Mouse (Mus musculus) hindbrain, embryonic 16.5 days (tissue): Measurements from ENCODE around the gene Dnajc4. TPM values are rescaled to one million over a fixed set of nuclear protein-coding genes. Genes with fewer than 3 reads are reported as not detected.
"Not testable (repeated sequence)": the region's sequence is repeated elsewhere in the genome, so short reads cannot be mapped to it uniquely, and the experiment has no call there.

Experiments
- ATAC-seq: fragments of 200-750 bp; cut with Nextera tagmentation; 2 replicates; pipeline ENCODE4 v1.8.0; 2017; ENCODE audit warnings: moderate TSS enrichment, moderate library complexity
- H3K27ac ChIP-seq: fragments of 300-500 bp; sonication (generic); 2 replicates; pipeline ENCODE4 v1.5.1; 2014; ENCODE audit warnings: low read depth, mild to moderate bottlenecking, control low read depth, low read length, moderate library complexity
- H3K27me3 ChIP-seq: fragments of 300-500 bp; sonication (generic); replicated peaks from 2 replicates; pipeline ENCODE4 v1.6.1; 2014; ENCODE audit warnings: low read length; ENCODE audit not compliant: control insufficient read depth, insufficient read depth
- H3K36me3 ChIP-seq: fragments of 300-500 bp; sonication (generic); 2 replicates; pipeline ENCODE4 v1.6.1; 2014; ENCODE audit warnings: mild to moderate bottlenecking, low read length, moderate library complexity, mixed read lengths; ENCODE audit not compliant: control insufficient read depth, insufficient read depth
- H3K4me1 ChIP-seq: fragments of 300-500 bp; sonication (generic); 2 replicates; pipeline ENCODE4 v1.6.1; 2014; ENCODE audit warnings: low read depth, low read length; ENCODE audit not compliant: control insufficient read depth, insufficient read depth
- H3K4me2 ChIP-seq: fragments of 300-500 bp; sonication (generic); 2 replicates; pipeline ENCODE4 v1.6.1; 2014; ENCODE audit warnings: mild to moderate bottlenecking, low read length, control low read depth, moderate library complexity
- H3K4me3 ChIP-seq: fragments of 300-500 bp; sonication (generic); 2 replicates; pipeline ENCODE4 v1.5.1; 2014; ENCODE audit warnings: mild to moderate bottlenecking, low read length, control low read depth, moderate library complexity
- H3K9ac ChIP-seq: fragments of 300-500 bp; sonication (generic); 2 replicates; pipeline ENCODE4 v1.6.1; 2014; ENCODE audit warnings: low read depth, mild to moderate bottlenecking, control low read depth, low read length, moderate library complexity
- H3K9me3 ChIP-seq: fragments of 300-500 bp; sonication (generic); 2 replicates; pipeline ENCODE4 v1.6.1; 2014; ENCODE audit warnings: mild to moderate bottlenecking, low read length, moderate library complexity; ENCODE audit not compliant: control insufficient read depth
- WGBS: fragments of 180-500 bp; shearing (Covaris S2); extraction: QIAGEN DNeasy Blood & Tissue Kit; methylation state at CpG from one replicate; pipeline ENCODE4 v1.1.7; 2014; 5-methylcytosine and 5-hydroxymethylcytosine counted together
- polyA plus RNA-seq: library from polyadenylated mRNA; unstranded; fragments of >200 nt; fragmentation: Nextera tagmentation; extraction: Ambion mirVana; gene quantifications from 2 replicates; pipeline ENCODE4 v1.2.1, GENCODE M21; 2015

The Dnajc4 gene
- polyA plus RNA-seq, 1 experiment from 2014 or later = 24.8 TPM

- Histone ChIP-seq H3K9ac (no peak overlapping the region), H3K4me1 (peaks cover 29% of the 10 kb centered on the region), H3K4me3 (no peak overlapping the region), H3K36me3 (peaks cover 16% of the 10 kb centered on the region), H3K4me2 (no peak overlapping the region), H3K27me3 (no peaks in the 10 kb centered on the region), H3K9me3 (no peaks in the 10 kb centered on the region), H3K27ac (no peak overlapping the region)
- 79% methylated on average over 9 of the region's 9 CpGs for WGBS
- no peak for ATAC-seq
Measured at GRCm38 (mm10) chr19:6997721-6998290, 5.4 kb upstream of the Dnajc4 start.

- WGBS = under 1% methylated on average over 24 of the region's 24 CpGs
- H3K9ac ChIP-seq = peak within 1 kb of the TSS; percentile 83
- peak within 1 kb of the TSS; percentile 75 for H3K4me2 ChIP-seq
- H3K27me3 ChIP-seq = no peaks in the 10 kb centered on the region
- no peaks in the 10 kb centered on the region for H3K9me3 ChIP-seq
- peak; percentile 81 for ATAC-seq
- peak within 1 kb of the TSS; percentile 71 for H3K27ac ChIP-seq
- peaks cover 16% of the 10 kb centered on the region for H3K36me3 ChIP-seq
- H3K4me1 ChIP-seq = peaks cover 35% of the 10 kb centered on the region
- H3K4me3 ChIP-seq = peak within 1 kb of the TSS; percentile 69
Measured at GRCm38 (mm10) chr19:6996006-6996405, 3.6 kb upstream of the Dnajc4 start, which contains the start of the genes Nudt22 and Trpt1. Gene Nudt22, minus strand, starts transcription at chr19:6996117. Gene Trpt1, plus strand, starts transcription at chr19:6996131.

GRCm38 (mm10) chr19:6995255-6995991 lies 3.1 kb upstream of the Dnajc4 start:
- ATAC-seq = no peak
- Histone ChIP-seq H3K9ac (peak overlapping the region; percentile 83), H3K4me1 (peaks cover 35% of the 10 kb centered on the region), H3K27me3 (no peaks in the 10 kb centered on the region), H3K36me3 (peaks cover 16% of the 10 kb centered on the region), H3K4me2 (peak overlapping the region; percentile 75), H3K4me3 (peak overlapping the region; percentile 69), H3K9me3 (no peaks in the 10 kb centered on the region), H3K27ac (peak overlapping the region; percentile 39; the same call in 1 of the 2 replicates)
- 45% methylated on average over 21 of the region's 21 CpGs for WGBS

- peaks cover 35% of the 10 kb centered on the region for H3K4me1 ChIP-seq
- ATAC-seq = no peak
- 85% methylated on average over 8 of the region's 8 CpGs for WGBS
Measured at GRCm38 (mm10) chr19:6994489-6994888, 2.1 kb upstream of the Dnajc4 start.

GRCm38 (mm10) chr19:6994002-6994401 lies 1.6 kb upstream of the Dnajc4 start:
- Histone ChIP-seq H3K27me3 (no peaks in the 10 kb centered on the region), H3K4me1 (peaks cover 35% of the 10 kb centered on the region), H3K9me3 (no peaks in the 10 kb centered on the region), H3K4me2 (no peak overlapping the region), H3K36me3 (peaks cover 4% of the 10 kb centered on the region), H3K27ac (no peak overlapping the region), H3K9ac (no peak overlapping the region), H3K4me3 (no peak overlapping the region)
- ATAC-seq = no peak
- 84% methylated on average over 8 of the region's 8 CpGs for WGBS

More at GRCm38 (mm10) chr19:6994489-6994888, 2.1 kb upstream of the Dnajc4 start:
- Histone ChIP-seq H3K27me3 (no peaks in the 10 kb centered on the region), H3K36me3 (peaks cover 8% of the 10 kb centered on the region), H3K4me2 (no peak overlapping the region), H3K4me3 (no peak overlapping the region), H3K9ac (no peak overlapping the region), H3K27ac (no peak overlapping the region), H3K9me3 (no peaks in the 10 kb centered on the region)

- Histone ChIP-seq H3K27ac (no peak overlapping the region), H3K36me3 (no peaks in the 10 kb centered on the region), H3K9me3 (no peaks in the 10 kb centered on the region), H3K4me3 (peak overlapping the region; percentile 41), H3K4me1 (peaks cover 36% of the 10 kb centered on the region), H3K27me3 (no peaks in the 10 kb centered on the region), H3K9ac (peak overlapping the region; percentile 50), H3K4me2 (peak overlapping the region; percentile 70)
- ATAC-seq = no peak
- 61% methylated on average over 14 of the region's 14 CpGs for WGBS
Measured at GRCm38 (mm10) chr19:6993011-6993770, 819 bp upstream of the Dnajc4 start.

GRCm38 (mm10) chr19:6991166-6991565 lies 1.2 kb downstream of the Dnajc4 start:
- not testable (repeated sequence) for H3K9ac ChIP-seq, H3K27me3 ChIP-seq, H3K9me3 ChIP-seq, H3K36me3 ChIP-seq, H3K4me2 ChIP-seq, ATAC-seq, H3K4me3 ChIP-seq, H3K27ac ChIP-seq
- WGBS = 93% methylated on average over 6 of the region's 6 CpGs
- peaks cover 37% of the 10 kb centered on the region for H3K4me1 ChIP-seq

GRCm38 (mm10) chr19:6990712-6991111 lies 1.7 kb downstream of the Dnajc4 start:
- Histone ChIP-seq H3K4me1 (peaks cover 41% of the 10 kb centered on the region), H3K9me3 (no peaks in the 10 kb centered on the region), H3K4me2 (no peak overlapping the region), H3K9ac (no peak overlapping the region), H3K36me3 (no peaks in the 10 kb centered on the region), H3K27ac (no peak overlapping the region), H3K27me3 (no peaks in the 10 kb centered on the region), H3K4me3 (no peak overlapping the region)
- 85% methylated on average over 6 of the region's 6 CpGs for WGBS
- no peak for ATAC-seq

- H3K4me1 ChIP-seq = peaks cover 29% of the 10 kb centered on the region
- 88% methylated on average over 8 of the region's 8 CpGs for WGBS
- ATAC-seq = no peak
- no peak overlapping the region for H3K4me3 ChIP-seq
- H3K27me3 ChIP-seq = no peaks in the 10 kb centered on the region
- no peak overlapping the region for H3K4me2 ChIP-seq
- no peaks in the 10 kb centered on the region for H3K9me3 ChIP-seq
- H3K27ac ChIP-seq = no peak overlapping the region
- H3K36me3 ChIP-seq = peaks cover 3% of the 10 kb centered on the region; the same call in 1 of the 2 replicates
- H3K9ac ChIP-seq = no peak overlapping the region
Measured at GRCm38 (mm10) chr19:6989251-6989650, 3.1 kb downstream of the Dnajc4 start.
